Mouse (Mus musculus): ENCODE data around the gene Hpgd. TPM values are rescaled to one million over a fixed set of nuclear protein-coding genes. Genes with fewer than 3 reads are reported as not detected.
"Not testable (repeated sequence)": the region's sequence is repeated elsewhere in the genome, so short reads cannot be mapped to it uniquely, and the experiment has no call there.

The Hpgd gene
- polyA plus RNA-seq, 1 experiment = 0.03 TPM

- TF ChIP-seq TAL1 (IDR thresholded peaks at IDR 0.05; ENCODE audit: low read length) = no peak
- TF ChIP-seq GATA1 (IDR thresholded peaks at IDR 0.05; ENCODE audit: low read length) = no peak
- Histone ChIP-seq H3K9me3 (ENCODE audit: control insufficient read depth, low read length) (no peaks in the 10 kb centered on the region), H3K4me3 (replicated peaks) (no peak overlapping the region), H3K27me3 (ENCODE audit: control insufficient read depth) (no peaks in the 10 kb centered on the region), H3K4me1 (ENCODE audit: control insufficient read depth) (no peaks in the 10 kb centered on the region), H3K36me3 (ENCODE audit: control insufficient read depth) (no peaks in the 10 kb centered on the region)
Observed at GRCm38 (mm10) chr8:56283936-56284335, 10.4 kb upstream of the Hpgd start.

- Histone ChIP-seq H3K27me3 (ENCODE audit: control insufficient read depth) (no peaks in the 10 kb centered on the region), H3K4me3 (replicated peaks) (no peak overlapping the region), H3K4me1 (ENCODE audit: control insufficient read depth) (no peaks in the 10 kb centered on the region), H3K9me3 (ENCODE audit: control insufficient read depth, low read length) (no peaks in the 10 kb centered on the region), H3K36me3 (ENCODE audit: control insufficient read depth) (no peaks in the 10 kb centered on the region)
- TF ChIP-seq TAL1 (IDR thresholded peaks at IDR 0.05; ENCODE audit: low read length) = no peak
- no peak for TF ChIP-seq GATA1 (IDR thresholded peaks at IDR 0.05; ENCODE audit: low read length)
Observed at GRCm38 (mm10) chr8:56284957-56285356, 9.4 kb upstream of the Hpgd start.

- TF ChIP-seq GATA1 (IDR thresholded peaks at IDR 0.05; ENCODE audit: low read length) (no peak), TAL1 (IDR thresholded peaks at IDR 0.05; ENCODE audit: low read length) (no peak)
- no peaks in the 10 kb centered on the region for H3K9me3 ChIP-seq (ENCODE audit: control insufficient read depth, low read length)
- no peaks in the 10 kb centered on the region for H3K4me1 ChIP-seq (ENCODE audit: control insufficient read depth)
- no peaks in the 10 kb centered on the region for H3K36me3 ChIP-seq (ENCODE audit: control insufficient read depth)
- H3K4me3 ChIP-seq (replicated peaks) = no peak overlapping the region
- no peaks in the 10 kb centered on the region for H3K27me3 ChIP-seq (ENCODE audit: control insufficient read depth)
Observed at GRCm38 (mm10) chr8:56286717-56287116, 7.7 kb upstream of the Hpgd start.

GRCm38 (mm10) chr8:56287370-56288072 lies 6.9 kb upstream of the Hpgd start:
- H3K36me3 ChIP-seq (ENCODE audit: control insufficient read depth) = no peaks in the 10 kb centered on the region

GRCm38 (mm10) chr8:56292318-56292717 lies 2.1 kb upstream of the Hpgd start:
- Histone ChIP-seq H3K36me3 (ENCODE audit: control insufficient read depth) (no peaks in the 10 kb centered on the region), H3K4me3 (replicated peaks) (no peak overlapping the region), H3K9me3 (ENCODE audit: control insufficient read depth, low read length) (no peaks in the 10 kb centered on the region), H3K27me3 (ENCODE audit: control insufficient read depth) (peaks cover 16% of the 10 kb centered on the region), H3K4me1 (ENCODE audit: control insufficient read depth) (no peaks in the 10 kb centered on the region)
- TF ChIP-seq TAL1 (IDR thresholded peaks at IDR 0.05; ENCODE audit: low read length) (no peak), GATA1 (IDR thresholded peaks at IDR 0.05; ENCODE audit: low read length) (no peak)

More at GRCm38 (mm10) chr8:56287370-56288072, 6.9 kb upstream of the Hpgd start:
- no peaks in the 10 kb centered on the region for H3K4me1 ChIP-seq (ENCODE audit: control insufficient read depth)
- no peaks in the 10 kb centered on the region for H3K9me3 ChIP-seq (ENCODE audit: control insufficient read depth, low read length)
- TF ChIP-seq TAL1 (IDR thresholded peaks at IDR 0.05; ENCODE audit: low read length) (no peak), GATA1 (IDR thresholded peaks at IDR 0.05; ENCODE audit: low read length) (no peak)
- no peak overlapping the region for H3K4me3 ChIP-seq (replicated peaks)
- no peaks in the 10 kb centered on the region for H3K27me3 ChIP-seq (ENCODE audit: control insufficient read depth)

GRCm38 (mm10) chr8:56293480-56293879 lies 905 bp upstream of the Hpgd start:
- no peak overlapping the region for H3K4me3 ChIP-seq (replicated peaks)
- TF ChIP-seq GATA1 (IDR thresholded peaks at IDR 0.05; ENCODE audit: low read length) (no peak), TAL1 (IDR thresholded peaks at IDR 0.05; ENCODE audit: low read length) (no peak)
- peaks cover 16% of the 10 kb centered on the region for H3K27me3 ChIP-seq (ENCODE audit: control insufficient read depth)
- no peaks in the 10 kb centered on the region for H3K4me1 ChIP-seq (ENCODE audit: control insufficient read depth)
- no peaks in the 10 kb centered on the region for H3K36me3 ChIP-seq (ENCODE audit: control insufficient read depth)
- no peaks in the 10 kb centered on the region for H3K9me3 ChIP-seq (ENCODE audit: control insufficient read depth, low read length)

GRCm38 (mm10) chr8:56294886-56295555 lies 636 bp downstream of the Hpgd start:
- peak overlapping the region; percentile 52 for H3K4me3 ChIP-seq (replicated peaks)
- peaks cover 16% of the 10 kb centered on the region for H3K27me3 ChIP-seq (ENCODE audit: control insufficient read depth)
- H3K4me1 ChIP-seq (ENCODE audit: control insufficient read depth) = no peaks in the 10 kb centered on the region
- TF ChIP-seq GATA1 (IDR thresholded peaks at IDR 0.05; ENCODE audit: low read length) (no peak), TAL1 (IDR thresholded peaks at IDR 0.05; ENCODE audit: low read length) (no peak)
- no peaks in the 10 kb centered on the region for H3K36me3 ChIP-seq (ENCODE audit: control insufficient read depth)
- H3K9me3 ChIP-seq (ENCODE audit: control insufficient read depth, low read length) = no peaks in the 10 kb centered on the region

- TF ChIP-seq GATA1 (IDR thresholded peaks at IDR 0.05; ENCODE audit: low read length) (no peak), TAL1 (IDR thresholded peaks at IDR 0.05; ENCODE audit: low read length) (no peak)
- Histone ChIP-seq H3K4me3 (replicated peaks) (no peak overlapping the region), H3K4me1 (ENCODE audit: control insufficient read depth) (no peaks in the 10 kb centered on the region), H3K27me3 (ENCODE audit: control insufficient read depth) (peaks cover 9% of the 10 kb centered on the region), H3K36me3 (ENCODE audit: control insufficient read depth) (no peaks in the 10 kb centered on the region), H3K9me3 (ENCODE audit: control insufficient read depth, low read length) (no peaks in the 10 kb centered on the region)
Observed at GRCm38 (mm10) chr8:56299421-56299820, 5.0 kb downstream of the Hpgd start.

GRCm38 (mm10) chr8:56301303-56301702 lies 6.9 kb downstream of the Hpgd start:
- H3K36me3 ChIP-seq (ENCODE audit: control insufficient read depth); H3K4me1 ChIP-seq (ENCODE audit: control insufficient read depth); H3K9me3 ChIP-seq (ENCODE audit: control insufficient read depth, low read length); H3K27me3 ChIP-seq (ENCODE audit: control insufficient read depth); H3K4me3 ChIP-seq (replicated peaks): not testable (repeated sequence)
